Mouse (Mus musculus) heart, postnatal 0 days (tissue): Measurements from ENCODE around the gene Sla2.

Source experiments
- CTCF ChIP-seq: IDR thresholded peaks from 2 replicates; pipeline ENCODE4 v1.5.1; 2016; ENCODE audit warnings: antibody characterized with exemption, control low read depth, low read depth
- EP300 ChIP-seq: IDR thresholded peaks from 2 replicates; pipeline ENCODE4 v1.6.1; 2016; ENCODE audit warnings: antibody characterized with exemption, low read depth

- TF ChIP-seq CTCF (no peak), EP300 (no peak)
These were observed 14.4 kb upstream of the Sla2 start for GRCm38 (mm10) chr2:156901344-156901743.
